Mouse (Mus musculus): ENCODE measurements around the gene Chst11. TPM values are rescaled to one million over a fixed set of nuclear protein-coding genes. Genes with fewer than 3 reads are reported as not detected.

Gene Chst11
- total RNA-seq (2012; rRNA removed) (3.1 and 4.5 TPM in 2 replicates), polyA plus RNA-seq (2012; ENCODE audit: insufficient read depth in 1 of 2, insufficient read length in 2 of 2, low read depth in 1 of 2, low replicate concordance in 2 of 2, missing spikeins in 1 of 2) (10 to 100 TPM in 1 of 2 experiments, not detected in 1; 10.6 TPM)

- Histone ChIP-seq H3K27me3 (ENCODE audit: control insufficient read depth in 1 of 2, insufficient read depth in 2 of 2, low read length in 2 of 2) (peaks cover 0 to 2% of the 10 kb centered on the region in 2 experiments; a peak in 1 of 4 replicates), H3K9ac (ENCODE audit: control insufficient read depth, low read depth, low read length, poor library complexity, severe bottlenecking) (peak within 1 kb of the TSS; percentile 70), H3K4me1 (ENCODE audit: control insufficient read depth in 1 of 2, insufficient read depth in 2 of 2, low read length in 2 of 2) (peaks cover 2 to 6% of the 10 kb centered on the region in 2 experiments; a peak in 1 of 4 replicates), H3K79me2 (ENCODE audit: control insufficient read depth, insufficient read depth, low read length, poor library complexity) (peaks cover 10% of the 10 kb centered on the region), H3K9me3 (replicated peaks; ENCODE audit: insufficient read depth, low read length) (no peaks in the 10 kb centered on the region), H3K4me3 (ENCODE audit: control insufficient read depth in 1 of 2, insufficient read depth in 1 of 2, low read depth in 2 of 2, low read length in 2 of 2) (peak within 1 kb of the TSS; percentile 51 to 66), H3K27ac (ENCODE audit: control insufficient read depth, low read depth, low read length) (peak within 1 kb of the TSS; percentile 21), H3K36me3 (ENCODE audit: control insufficient read depth in 1 of 2, insufficient read depth in 2 of 2, low read length in 2 of 2) (peaks cover 0 to 4% of the 10 kb centered on the region in 2 experiments; a peak in 1 of 4 replicates)
- DNase-seq (ENCODE audit: low read depth, low spot score): peak; percentile 72
- peak; percentile 72 for TF ChIP-seq MXI1 (IDR thresholded peaks at IDR 0.05; ENCODE audit: low read depth, low read length)
- TF ChIP-seq USF1 (IDR thresholded peaks at IDR 0.05; ENCODE audit: low read depth, low read length): no peak
- TF ChIP-seq NRF1 (IDR thresholded peaks at IDR 0.05; ENCODE audit: insufficient read depth, low read depth, low read length, poor library complexity, severe bottlenecking): peak; percentile 23; the same call in 1 of the 2 replicates
- 0 out of 2 replicates have a peak, but pooled peaks have one; percentile 1 for TF ChIP-seq SMC3 (IDR thresholded peaks at IDR 0.05; ENCODE audit: low read depth, low read length)
- TF ChIP-seq ELF1 (IDR thresholded peaks at IDR 0.05; ENCODE audit: low read depth, low read length): 0 out of 2 replicates have a peak, but pooled peaks have one; percentile 24
- peak; percentile 76 for TF ChIP-seq SIN3A (IDR thresholded peaks at IDR 0.05; ENCODE audit: low read length)
- TF ChIP-seq ETS1 (IDR thresholded peaks at IDR 0.05; ENCODE audit: low read depth, low read length): peak; percentile 31; the same call in 1 of the 2 replicates
- 0 out of 2 replicates have a peak, but pooled peaks have one; percentile 19 for TF ChIP-seq E2F4 (IDR thresholded peaks at IDR 0.05; ENCODE audit: borderline replicate concordance, low read depth, low read length)
- TF ChIP-seq EP300 (IDR thresholded peaks at IDR 0.05; ENCODE audit: low read depth in 1 of 2, low read length in 2 of 2): peak; percentile 10 to 27; a peak in 2 of 4 replicates
- TF ChIP-seq CHD1 (IDR thresholded peaks at IDR 0.05; ENCODE audit: low read depth, low read length): no peak
- peak in 1 of 2 experiments; percentile 34; a peak in 1 of 4 replicates for TF ChIP-seq POLR2A (IDR thresholded peaks at IDR 0.05; ENCODE audit: control insufficient read depth in 1 of 2, insufficient read depth in 1 of 2, low read depth in 1 of 2, low read length in 2 of 2, poor library complexity in 1 of 2)
- TF ChIP-seq MAX (IDR thresholded peaks at IDR 0.05; ENCODE audit: low read length): 0 out of 2 replicates have a peak, but pooled peaks have one; percentile 16
- TF ChIP-seq GABPA (IDR thresholded peaks at IDR 0.05; ENCODE audit: low read depth, low read length): no peak
- peak; percentile 55; the same call in 1 of the 2 replicates for TF ChIP-seq MAZ (IDR thresholded peaks at IDR 0.05; ENCODE audit: low read depth, low read length)
- 0 out of 2 replicates have a peak, but pooled peaks have one; percentile 25 for TF ChIP-seq NELFE (IDR thresholded peaks at IDR 0.05; ENCODE audit: low read depth, low read length)
- TF ChIP-seq RAD21 (IDR thresholded peaks at IDR 0.05; ENCODE audit: low read depth, low read length): no peak
- TF ChIP-seq RCOR1 (IDR thresholded peaks at IDR 0.05; ENCODE audit: low read depth, low read length): 0 out of 2 replicates have a peak, but pooled peaks have one; percentile 9
Observed at GRCm38 (mm10) chr10:82984950-82985699, at the start of gene Chst11. TSS of gene Chst11 (plus strand) at chr10:82985498.

- Histone ChIP-seq H3K9ac (ENCODE audit: control insufficient read depth, low read depth, low read length, poor library complexity, severe bottlenecking) (no peak overlapping the region), H3K4me3 (ENCODE audit: control insufficient read depth in 1 of 2, insufficient read depth in 1 of 2, low read depth in 2 of 2, low read length in 2 of 2) (no peak overlapping the region), H3K27ac (ENCODE audit: control insufficient read depth, low read depth, low read length) (no peak overlapping the region), H3K4me1 (ENCODE audit: control insufficient read depth in 1 of 2, insufficient read depth in 2 of 2, low read length in 2 of 2) (no peaks in the 10 kb centered on the region), H3K27me3 (ENCODE audit: control insufficient read depth in 1 of 2, insufficient read depth in 2 of 2, low read length in 2 of 2) (no peaks in the 10 kb centered on the region), H3K9me3 (replicated peaks; ENCODE audit: insufficient read depth, low read length) (no peaks in the 10 kb centered on the region), H3K79me2 (ENCODE audit: control insufficient read depth, insufficient read depth, low read length, poor library complexity) (no peaks in the 10 kb centered on the region), H3K36me3 (ENCODE audit: control insufficient read depth in 1 of 2, insufficient read depth in 2 of 2, low read length in 2 of 2) (no peaks in the 10 kb centered on the region)
- DNase-seq (ENCODE audit: low read depth, low spot score): no peak
- no peak for TF ChIP-seq EP300 (IDR thresholded peaks at IDR 0.05; ENCODE audit: low read depth in 1 of 2, low read length in 2 of 2)
- TF ChIP-seq NRF1 (IDR thresholded peaks at IDR 0.05; ENCODE audit: insufficient read depth, low read depth, low read length, poor library complexity, severe bottlenecking): no peak
- TF ChIP-seq RCOR1 (IDR thresholded peaks at IDR 0.05; ENCODE audit: low read depth, low read length): no peak
- TF ChIP-seq POLR2AphosphoS2 (IDR thresholded peaks at IDR 0.05; ENCODE audit: low read length): no peak
- TF ChIP-seq TCF12 (IDR thresholded peaks at IDR 0.05; ENCODE audit: low read depth, low read length): no peak
- TF ChIP-seq NELFE (IDR thresholded peaks at IDR 0.05; ENCODE audit: low read depth, low read length): no peak
- no peak for TF ChIP-seq POLR2A (IDR thresholded peaks at IDR 0.05; ENCODE audit: control insufficient read depth in 1 of 2, insufficient read depth in 1 of 2, low read depth in 1 of 2, low read length in 2 of 2, poor library complexity in 1 of 2)
- TF ChIP-seq MEF2A (IDR thresholded peaks at IDR 0.05; ENCODE audit: extremely low read depth, insufficient replicate concordance, low read depth, low read length, poor library complexity, severe bottlenecking): no peak
- TF ChIP-seq ETS1 (IDR thresholded peaks at IDR 0.05; ENCODE audit: low read depth, low read length): no peak
- no peak for TF ChIP-seq USF2 (IDR thresholded peaks at IDR 0.05; ENCODE audit: borderline replicate concordance in 1 of 2, insufficient read depth in 1 of 2, low read depth in 1 of 2, low read length in 2 of 2)
- no peak for TF ChIP-seq ZNF384 (IDR thresholded peaks at IDR 0.05; ENCODE audit: low read depth, low read length)
- no peak for TF ChIP-seq CHD2 (IDR thresholded peaks at IDR 0.05; ENCODE audit: low read length)
- no peak for TF ChIP-seq CHD1 (IDR thresholded peaks at IDR 0.05; ENCODE audit: low read depth, low read length)
- TF ChIP-seq KAT2A (conservative IDR thresholded peaks at IDR 0.05; ENCODE audit: low read depth, low read length): no peak
- TF ChIP-seq MAZ (IDR thresholded peaks at IDR 0.05; ENCODE audit: low read depth, low read length): no peak
- TF ChIP-seq ZC3H11A (IDR thresholded peaks at IDR 0.05; ENCODE audit: low read depth, low read length): no peak
Observed at GRCm38 (mm10) chr10:82935774-82936173, 49.5 kb upstream of the Chst11 start.
